Mouse (Mus musculus) forelimb bud, embryonic 11.5 days (tissue): ENCODE measurements at regions not wholly inside any gene's neighbourhood (a gene's known extent, or its start where the extent isn't known, plus 50 kb on each side); places are given as distances from the start of the nearest gene placed in this dataset.

Experiments used
- DNase-seq: peaks from one replicate; pipeline ENCODE4 v3.0.0-alpha.2; 2012; ENCODE audit warnings: low read depth, low spot score

DNA sequence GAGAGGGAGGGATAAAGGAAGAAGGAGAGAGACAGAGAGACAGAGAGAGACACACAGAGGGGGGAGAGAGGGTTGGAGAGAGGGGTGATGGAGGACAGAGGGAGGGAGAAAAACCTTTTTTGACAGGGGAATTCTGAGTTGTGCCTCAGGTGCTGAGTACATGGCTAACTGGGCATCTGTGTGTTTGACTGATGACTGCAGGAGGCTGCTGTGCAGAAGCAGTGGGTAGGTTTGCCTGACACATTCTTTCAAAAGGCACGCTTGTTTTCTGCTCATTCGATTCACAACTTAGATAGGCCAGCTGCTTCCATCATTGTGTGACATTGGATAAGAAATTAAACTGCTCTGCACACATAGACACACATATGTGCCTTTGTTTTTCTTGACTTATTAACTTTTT is 150.7 kb upstream of the Rgmb start:
- no peak for DNase-seq

DNA sequence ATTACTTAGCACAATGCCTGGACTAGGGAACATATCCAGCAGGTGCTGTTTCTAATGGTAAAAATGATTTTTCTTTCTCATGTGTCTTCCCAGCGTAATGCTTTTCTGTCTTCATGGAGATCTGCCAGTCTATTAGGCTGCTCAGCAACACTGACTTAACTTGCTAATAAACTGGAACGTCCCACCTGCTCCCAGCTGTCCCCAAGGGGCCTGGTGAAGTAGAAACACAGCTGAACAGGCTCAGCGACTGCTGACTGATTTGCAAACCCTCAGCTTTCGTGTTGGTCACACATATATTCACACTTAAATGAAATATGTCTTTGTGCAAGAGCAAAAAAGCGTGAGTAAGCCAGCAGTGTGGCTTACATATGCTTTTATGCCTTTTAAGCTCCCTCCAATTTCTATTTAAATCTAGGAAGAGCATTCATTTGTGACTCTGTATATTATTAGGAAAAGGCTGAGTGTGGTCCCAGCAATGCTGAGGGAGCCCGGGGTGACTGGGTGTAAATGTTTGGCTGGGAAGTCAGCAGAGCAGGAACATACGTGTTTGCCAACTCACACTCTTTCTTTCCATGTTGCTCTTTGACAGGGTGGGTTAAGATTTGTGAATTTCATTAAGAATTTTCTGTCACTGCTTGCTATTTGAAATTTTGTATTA is 146.7 kb upstream of the Rgmb start:
- DNase-seq, result peak; percentile 40

DNA sequence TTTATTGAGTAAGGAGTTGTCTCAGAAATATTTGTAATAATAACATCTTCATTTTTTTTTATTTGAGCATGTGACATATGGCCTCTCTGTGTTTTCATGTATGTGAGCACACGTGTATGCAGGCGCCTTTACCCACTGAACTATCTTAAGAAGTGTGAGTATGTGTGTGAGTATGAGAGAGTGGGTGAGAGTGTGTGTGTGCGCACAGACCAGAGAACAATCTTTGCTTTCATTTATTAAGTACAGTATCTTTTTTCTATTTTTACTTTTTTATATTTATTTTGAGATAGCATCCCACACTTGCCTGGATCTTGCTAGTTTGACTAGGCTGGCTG is 140.5 kb upstream of the Rgmb start:
- no peak for DNase-seq

DNA sequence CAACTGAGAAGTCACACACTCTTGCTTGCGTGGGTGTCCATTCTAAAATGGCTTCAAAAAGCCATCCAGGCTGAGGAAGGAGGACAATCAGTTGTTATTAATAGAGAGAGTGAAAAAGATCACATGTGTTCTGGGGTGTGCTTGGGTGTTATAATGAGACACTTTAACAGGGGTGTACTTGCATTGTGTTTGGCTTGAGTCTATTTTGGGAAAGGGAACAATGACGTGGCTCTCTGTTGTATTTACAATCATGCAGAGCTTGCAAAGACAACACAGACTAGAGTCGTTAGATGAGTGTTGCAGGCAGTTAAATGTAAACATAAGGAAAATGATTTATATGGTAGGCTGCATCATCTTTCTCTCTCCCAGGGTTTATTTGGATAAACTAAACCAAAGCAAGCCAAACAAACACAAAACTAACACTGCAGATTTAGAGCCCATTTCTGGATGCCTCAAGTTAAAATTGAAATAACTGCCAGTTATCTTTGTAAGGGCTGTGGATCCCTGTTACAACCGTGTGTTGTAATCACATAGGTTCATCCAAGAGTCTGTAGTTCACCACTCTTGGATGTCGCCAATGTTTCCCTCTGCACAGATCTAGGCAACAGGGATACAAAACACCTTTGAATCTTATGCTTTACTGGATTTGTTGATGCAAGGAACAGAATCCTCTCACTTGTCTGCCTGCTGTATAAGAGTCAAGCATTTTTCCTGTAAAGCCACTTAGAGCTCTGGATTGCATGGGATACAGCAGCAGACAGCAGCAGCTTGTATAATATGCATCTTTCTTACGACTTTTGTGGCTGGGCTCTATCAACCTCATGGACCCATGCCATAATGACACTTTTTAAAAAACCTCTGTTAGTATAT is 139.9 kb upstream of the Rgmb start:
- no peak for DNase-seq

DNA sequence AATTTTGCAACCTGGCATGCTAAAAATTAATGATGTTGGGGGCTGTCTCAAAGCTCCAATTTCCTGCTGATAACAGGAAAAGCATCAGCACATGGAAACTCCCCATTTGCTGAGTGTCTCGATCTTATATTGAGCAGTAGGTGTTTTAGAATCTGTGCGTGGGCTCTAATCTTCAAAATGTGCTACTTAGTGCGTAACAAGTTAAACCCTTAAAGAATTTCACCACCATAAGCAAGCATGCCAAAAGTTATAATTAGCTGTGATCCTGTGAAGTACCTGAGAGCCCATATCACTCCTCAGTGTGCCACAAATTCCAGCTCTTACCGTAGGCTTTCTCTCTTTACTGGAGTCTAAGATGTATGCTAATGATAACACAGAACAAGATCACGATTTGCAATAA is 137.5 kb upstream of the Rgmb start:
- DNase-seq, result no peak

DNA sequence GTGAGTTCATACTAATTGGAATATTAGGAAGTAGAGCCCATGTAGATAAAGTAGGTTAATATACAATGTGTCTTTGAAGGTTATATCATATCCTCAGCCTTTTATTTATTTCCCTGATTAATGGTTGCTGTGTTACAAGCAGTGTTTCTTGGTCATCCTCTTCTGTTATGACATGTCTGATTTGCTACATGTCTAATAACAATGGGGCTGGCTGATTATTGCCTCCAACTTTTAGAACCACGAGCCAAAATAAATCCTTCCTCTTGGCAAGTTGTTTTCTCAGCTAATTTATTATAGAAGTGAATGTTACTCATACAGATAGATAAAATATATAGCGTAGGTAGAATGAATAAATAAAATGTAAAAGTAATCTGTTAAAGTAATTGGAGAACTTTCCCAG is 124.8 kb upstream of the Rgmb start:
- no peak for DNase-seq

DNA sequence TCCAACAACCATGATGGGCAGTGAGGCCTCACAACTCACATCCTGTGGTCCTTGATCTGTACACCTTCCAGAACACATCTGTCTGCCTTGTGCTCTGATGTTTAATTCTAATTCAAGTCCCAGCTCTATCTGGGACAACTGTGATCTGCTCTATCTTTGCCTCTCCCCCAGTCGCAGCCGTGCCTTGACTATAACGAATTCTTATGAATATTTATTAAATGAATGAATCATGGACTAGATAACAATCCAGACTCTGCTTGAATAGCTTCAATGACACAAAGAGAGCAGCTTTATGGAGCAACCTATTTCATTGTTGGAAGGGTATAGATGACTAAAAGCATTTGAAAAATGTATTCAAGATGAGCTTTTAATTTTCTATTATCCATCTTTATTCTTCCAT is 120.8 kb upstream of the Rgmb start:
- no peak for DNase-seq

DNA sequence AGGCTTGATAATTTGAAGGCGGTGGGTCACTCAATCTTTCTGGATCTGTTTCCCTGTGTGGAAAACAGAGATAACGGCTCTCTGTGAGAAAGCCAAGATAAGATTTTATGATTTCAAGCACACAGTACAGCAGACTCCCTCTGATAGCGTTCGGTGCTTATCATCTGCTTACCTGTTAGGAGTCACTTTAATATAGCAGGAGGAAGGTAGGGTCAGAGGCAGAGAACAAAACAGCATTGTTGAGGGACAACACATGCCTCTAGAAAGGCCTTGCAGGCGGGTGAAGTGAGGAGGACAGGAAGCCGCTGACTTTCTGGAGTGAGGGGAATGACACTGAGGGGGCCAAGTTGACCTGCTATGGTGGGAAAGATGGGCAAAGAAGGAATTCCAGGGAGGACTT is 118.9 kb upstream of the Rgmb start:
- no peak for DNase-seq

DNA sequence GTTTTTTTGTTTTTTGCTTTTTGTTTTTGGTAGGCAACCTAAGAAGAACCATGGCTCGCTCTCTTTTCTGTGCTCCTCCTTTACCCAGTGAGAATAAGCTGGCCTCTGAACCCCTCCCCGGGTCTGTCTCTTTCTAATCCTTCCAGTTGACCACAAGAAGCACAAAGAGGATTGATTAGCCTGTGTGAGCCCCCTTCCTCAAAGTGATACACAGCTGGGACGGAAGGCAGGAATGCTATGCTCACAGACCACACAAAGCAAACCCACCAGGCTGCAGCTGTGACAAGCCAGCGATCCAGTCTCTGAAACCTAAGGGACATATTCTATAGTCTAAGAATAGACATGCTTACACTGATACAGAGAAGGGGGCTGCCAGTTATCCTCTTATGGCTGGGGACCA is 111.5 kb upstream of the Rgmb start:
- no peak for DNase-seq

DNA sequence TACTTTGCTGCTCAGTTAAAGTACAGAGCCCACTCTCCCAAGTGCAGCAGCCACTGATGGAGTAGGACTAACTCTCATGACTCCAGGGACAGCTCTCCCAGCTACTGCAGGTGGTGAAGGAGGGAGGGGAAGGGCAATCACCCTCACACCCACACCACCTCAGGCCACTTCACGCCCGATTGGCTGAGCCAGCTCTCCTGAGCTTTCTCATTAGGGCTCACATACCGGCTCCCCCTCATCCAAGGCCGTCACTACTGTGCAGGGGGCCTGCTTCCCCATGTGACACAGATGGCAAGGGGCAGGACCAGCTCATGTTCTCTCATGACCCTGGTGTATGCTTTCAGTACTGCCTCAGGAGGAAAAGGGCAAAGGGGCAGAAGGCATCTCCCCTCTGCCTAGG is 87.8 kb upstream of the Rgmb start:
- DNase-seq, result no peak

DNA sequence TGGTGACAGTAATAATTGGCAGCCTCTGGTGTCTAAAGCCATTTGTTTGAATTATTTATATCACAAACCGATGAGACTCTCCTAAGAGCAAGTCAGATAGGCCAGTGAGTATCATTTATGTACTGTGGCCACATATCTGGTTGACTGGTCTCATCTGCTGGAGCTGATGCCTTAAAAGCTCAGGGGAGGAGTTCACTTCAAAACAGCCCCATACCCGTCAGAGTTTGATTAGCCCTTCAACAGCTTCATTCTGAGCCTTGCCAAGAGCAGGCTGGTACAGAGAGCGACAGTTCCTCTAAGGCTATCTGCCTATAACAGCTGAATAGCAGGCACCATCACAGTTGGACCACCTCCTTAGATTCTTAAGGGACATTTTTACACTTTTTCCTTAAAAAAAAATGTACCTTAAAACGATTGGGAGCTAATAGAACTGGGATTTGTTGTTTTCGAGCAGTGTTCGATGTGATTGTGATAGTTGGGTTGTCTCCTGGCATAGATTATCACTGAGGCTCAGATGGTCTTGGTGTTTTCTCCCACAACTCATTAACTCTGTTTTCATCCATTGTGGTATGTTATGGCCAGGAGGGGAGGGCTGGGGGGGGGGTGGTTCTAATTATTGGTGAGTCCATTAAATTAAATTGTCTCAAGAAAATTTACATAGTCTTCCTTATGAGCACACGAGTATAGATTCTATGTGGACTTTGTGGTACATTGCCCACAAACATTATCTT is 68.0 kb upstream of the Rgmb start:
- no peak for DNase-seq

DNA sequence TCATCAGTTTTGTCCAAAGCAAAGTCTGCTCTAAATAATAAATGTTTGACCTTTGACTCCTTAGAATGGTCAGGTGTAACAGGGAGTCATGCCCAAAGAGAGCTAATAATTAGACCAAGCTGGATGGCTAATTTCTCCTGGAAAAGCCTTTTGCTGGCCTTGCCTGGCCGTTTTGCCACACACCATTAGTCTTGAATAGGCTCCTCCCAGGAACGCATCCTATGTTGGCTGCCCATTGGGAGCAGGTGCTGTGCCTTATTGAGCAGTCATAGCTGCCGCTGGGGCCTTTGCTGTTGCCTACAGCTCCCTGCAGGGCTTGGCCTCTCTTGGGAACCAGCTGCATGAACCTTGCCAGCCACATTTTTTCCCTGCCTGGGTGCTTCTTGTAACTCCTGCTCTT is 65.1 kb upstream of the Rgmb start:
- DNase-seq, result no peak

DNA sequence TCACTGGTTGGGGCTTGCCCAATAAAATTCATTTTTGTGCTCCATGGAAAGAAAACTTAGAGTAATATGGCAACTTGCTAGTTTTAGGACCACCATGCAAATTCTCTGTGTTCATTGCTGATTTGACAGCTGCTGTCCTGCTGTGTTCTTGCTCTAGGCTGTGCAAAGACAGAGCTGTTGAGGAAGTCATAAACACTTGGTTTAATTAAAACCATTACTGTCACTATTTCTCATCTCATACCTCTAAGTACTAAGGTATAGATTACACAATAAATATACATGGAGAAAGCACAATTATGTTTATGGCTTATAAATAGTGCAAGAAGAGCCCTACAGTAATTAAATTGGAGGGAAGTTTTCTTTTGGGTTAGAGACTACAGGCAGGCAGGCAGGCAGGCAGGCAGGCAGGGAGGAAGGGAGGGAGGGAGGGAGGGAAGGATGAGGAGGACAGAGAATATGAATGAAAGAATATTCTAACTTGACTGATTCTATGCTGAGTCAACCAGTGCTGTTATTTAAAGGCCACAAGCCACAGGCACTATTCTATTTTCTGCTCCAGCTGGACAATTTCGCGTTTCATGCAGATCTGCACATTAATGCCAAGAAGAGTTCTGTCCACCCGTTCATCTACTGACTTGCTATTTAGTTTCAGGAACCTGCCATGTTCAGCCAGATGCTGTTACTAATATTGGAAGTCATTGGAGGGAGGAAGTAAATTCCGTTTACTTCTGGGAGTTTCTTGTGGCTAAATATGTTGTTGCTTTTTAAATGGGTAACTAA is 61.2 kb upstream of the Rgmb start:
- DNase-seq, result peak; percentile 37

DNA sequence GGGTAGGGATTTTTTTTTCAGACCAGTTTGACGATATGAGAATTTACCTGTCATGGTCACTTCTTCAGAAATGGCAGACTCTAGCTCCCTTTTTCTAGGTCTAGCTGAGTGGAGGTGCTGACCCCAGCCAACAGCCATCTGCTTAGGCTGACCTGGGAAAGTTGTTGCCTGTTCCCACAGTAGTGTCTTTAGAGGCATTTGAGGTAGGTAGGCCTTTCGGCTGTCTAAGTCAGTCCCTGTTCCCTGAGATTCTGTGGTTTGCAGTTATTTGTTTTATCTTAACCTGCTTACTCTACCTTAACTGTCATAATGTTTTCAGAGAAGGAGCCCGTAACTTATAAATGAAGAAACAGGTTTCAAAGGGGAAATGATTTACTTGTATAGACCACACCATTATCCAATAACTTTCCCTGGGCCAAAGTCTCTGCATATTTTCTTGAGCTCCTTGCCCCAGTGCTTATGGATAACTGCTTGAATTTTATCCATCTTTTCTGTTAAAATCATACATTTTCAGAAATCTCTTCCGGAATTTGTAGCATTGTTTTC is 59.8 kb upstream of the Rgmb start:
- DNase-seq, result no peak

DNA sequence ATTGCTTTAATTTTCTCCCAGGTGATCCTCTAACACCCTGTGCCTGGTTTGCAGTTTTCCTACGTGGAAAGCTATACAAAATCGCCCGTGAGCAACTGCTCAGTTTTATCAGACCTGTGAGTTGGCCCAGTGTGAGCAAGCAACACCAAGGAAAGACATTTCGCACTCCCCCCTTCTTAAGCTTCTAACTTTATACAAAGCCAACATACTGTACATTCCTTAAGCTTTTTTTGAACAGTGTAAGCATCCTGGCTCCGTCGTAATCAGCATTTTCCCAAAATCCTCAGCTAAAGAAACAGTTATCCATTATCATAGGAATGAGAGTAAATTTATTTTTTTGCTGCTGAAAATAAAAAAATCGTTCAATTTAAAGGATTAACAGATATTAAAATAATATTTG is 52.0 kb upstream of the Rgmb start:
- no peak for DNase-seq

DNA sequence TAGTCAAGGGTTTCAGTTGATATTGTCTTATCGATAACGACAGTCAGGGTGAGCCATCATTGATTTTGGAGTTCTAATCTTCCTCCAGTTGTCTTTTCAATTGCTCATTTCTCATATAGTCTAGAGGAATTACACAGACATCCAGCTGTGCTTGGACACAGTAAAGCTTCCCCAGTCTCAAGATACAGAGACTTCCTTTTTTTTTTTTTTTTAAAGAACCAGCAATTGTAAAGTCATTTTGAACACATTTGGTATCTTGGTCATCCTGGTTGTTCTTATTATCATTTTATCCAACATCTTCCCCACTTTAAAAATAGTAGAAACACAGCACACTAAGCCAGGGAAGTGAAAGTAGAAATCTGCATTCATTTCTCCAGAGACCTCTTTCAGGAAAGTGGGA is 51.4 kb upstream of the Rgmb start:
- DNase-seq, result no peak
